Mouse (Mus musculus): ENCODE results near the gene Eif2b4.

DNA sequence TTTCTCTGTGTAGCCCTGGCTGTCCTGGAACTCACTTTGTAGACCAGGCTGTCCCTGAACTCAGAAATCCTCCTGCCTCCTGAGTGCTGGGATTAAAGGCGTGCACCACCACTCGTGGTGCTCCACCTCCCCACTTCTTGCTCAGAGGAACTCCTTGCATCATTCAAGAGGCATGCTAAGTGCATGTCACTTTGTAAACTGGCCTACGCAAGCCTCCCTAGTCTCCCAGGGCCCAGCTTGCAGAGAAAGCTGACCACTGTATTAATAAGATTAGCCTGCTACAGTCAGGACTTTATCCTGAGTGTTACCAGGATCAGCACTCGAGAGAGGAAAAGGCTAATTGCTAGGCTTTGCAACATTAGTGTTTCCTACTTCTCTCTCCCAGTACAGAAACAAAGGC is 24.6 kb downstream of the Eif2b4 start:
- TF ChIP-seq CTCF (IDR thresholded peaks at IDR 0.05) (no peak), EP300 (IDR thresholded peaks at IDR 0.05) (no peak)

All from lung, postnatal 0 days (tissue).